Mouse (Mus musculus): Measurements from ENCODE around the gene Srm.

Srm gene

GRCm38 (mm10) chr4:148633395-148634061 lies 42.2 kb downstream of the Srm start:
- no peak for DNase-seq (ENCODE audit: low read depth in 2 of 2, low spot score in 2 of 2)

GRCm38 (mm10) chr4:148635309-148635708 lies 44.0 kb downstream of the Srm start:
- DNase-seq (ENCODE audit: low read depth in 2 of 2, low spot score in 2 of 2), result no peak

GRCm38 (mm10) chr4:148638302-148638701 lies 47.0 kb downstream of the Srm start:
- no peak for DNase-seq (ENCODE audit: low read depth in 2 of 2, low spot score in 2 of 2)

- no peak for DNase-seq (ENCODE audit: low read depth in 2 of 2, low spot score in 2 of 2)
Observed at GRCm38 (mm10) chr4:148639455-148639854, 48.2 kb downstream of the Srm start.

GRCm38 (mm10) chr4:148641121-148641520 lies 49.8 kb downstream of the Srm start:
- DNase-seq (ENCODE audit: low read depth in 2 of 2, low spot score in 2 of 2), result no peak

- no peak for DNase-seq (ENCODE audit: low read depth in 2 of 2, low spot score in 2 of 2)
Observed at GRCm38 (mm10) chr4:148643291-148644156, 52.2 kb downstream of the Srm start, which contains the start of gene Gm572. TSS of gene Gm572 (plus strand) at chr4:148643317.

GRCm38 (mm10) chr4:148644157-148644511 lies 52.8 kb downstream of the Srm start:
- DNase-seq (ENCODE audit: low read depth in 2 of 2, low spot score in 2 of 2), result peak; percentile 73 to 85

Measured in CD8-positive naive resting alpha-beta T cell, adult 2 months (primary cell).